Mouse (Mus musculus): ENCODE measurements around the gene B3gnt9.
A peak's percentile ranks its signal among the peaks of the same experiment; 100 is the strongest.

GRCm38 (mm10) chr8:105297511-105298192, 42.7 kb upstream of the B3gnt9 start, which contains the start of gene E2f4:
- TF ChIP-seq MAX (IDR thresholded peaks at IDR 0.05; ENCODE audit: low read length) (peak; percentile 45; the same call in 1 of the 2 replicates), CTCF (IDR thresholded peaks at IDR 0.05 in 2 of 3, conservative IDR thresholded peaks at IDR 0.05 in 1 of 3; ENCODE audit: control insufficient read depth in 1 of 3, insufficient read depth in 1 of 3, low read depth in 2 of 3, low read length in 3 of 3, poor library complexity in 1 of 3, severe bottlenecking in 1 of 3) (no peak), KAT2A (conservative IDR thresholded peaks at IDR 0.05; ENCODE audit: low read depth, low read length) (peak; percentile 60; the same call in 1 of the 2 replicates), EP300 (IDR thresholded peaks at IDR 0.05; ENCODE audit: low read depth in 1 of 2, low read length in 2 of 2) (peak in 1 of 2 experiments; percentile 25; a peak in 1 of 4 replicates), JUND (IDR thresholded peaks at IDR 0.05; ENCODE audit: low read depth, low read length) (no peak), ELF1 (IDR thresholded peaks at IDR 0.05; ENCODE audit: low read depth, low read length) (peak; percentile 99), GABPA (IDR thresholded peaks at IDR 0.05; ENCODE audit: low read depth, low read length) (no peak), POLR2A (IDR thresholded peaks at IDR 0.05; ENCODE audit: control insufficient read depth in 1 of 2, insufficient read depth in 1 of 2, low read depth in 1 of 2, low read length in 2 of 2, poor library complexity in 1 of 2) (peak; percentile 87 to 95), ZNF384 (IDR thresholded peaks at IDR 0.05; ENCODE audit: low read depth, low read length) (no peak), BHLHE40 (IDR thresholded peaks at IDR 0.05; ENCODE audit: borderline replicate concordance, low read depth, low read length) (no peak), MEF2A (IDR thresholded peaks at IDR 0.05; ENCODE audit: extremely low read depth, insufficient replicate concordance, low read depth, low read length, poor library complexity, severe bottlenecking) (no peak)

Data from MEL (cell line).